Mouse (Mus musculus) ES-E14 (cell line): ENCODE data around the gene Tnpo2. TPM values are rescaled to one million over a fixed set of nuclear protein-coding genes. Genes with fewer than 3 reads are reported as not detected.
A peak's percentile ranks its signal among the peaks of the same experiment; 100 is the strongest.

Experiments used
- DNase-seq: peaks from one replicate; pipeline ENCODE4 v3.0.0-alpha.2; 2013; ENCODE audit warnings: low read depth, low spot score
- H3K27ac ChIP-seq: 2 replicates; pipeline ENCODE4 v1.5.1; 2012; ENCODE audit warnings: low read depth, mild to moderate bottlenecking, low read length, moderate library complexity, mixed read lengths; ENCODE audit not compliant: poor library complexity, insufficient read depth, severe bottlenecking
- H3K36me3 ChIP-seq: 2 replicates; pipeline ENCODE4 v1.6.1; 2012; ENCODE audit warnings: mild to moderate bottlenecking, low read length, moderate library complexity, mixed read lengths; ENCODE audit not compliant: control insufficient read depth, poor library complexity, insufficient read depth, severe bottlenecking
- H3K4me1 ChIP-seq, 2 experiments: fragments of 150-350 bp in 1 of 2; sonication (generic) in 1 of 2; 2 replicates each; pipeline ENCODE4 v1.6.1; 2012; ENCODE audit warnings: low read length in 2 of 2, mild to moderate bottlenecking in 1 of 2, mixed read lengths in 1 of 2; ENCODE audit not compliant: control insufficient read depth in 2 of 2, insufficient read depth in 2 of 2, poor library complexity in 1 of 2
- H3K4me3 ChIP-seq, 2 experiments: fragments of 150-350 bp in 1 of 2; sonication (generic) in 1 of 2; 2 replicates each; pipeline ENCODE4 v1.5.1; 2012; ENCODE audit warnings: low read length in 2 of 2, low read depth in 1 of 2, mild to moderate bottlenecking in 1 of 2, mixed read lengths in 1 of 2; ENCODE audit not compliant: insufficient read depth in 1 of 2, poor library complexity in 1 of 2, severe bottlenecking in 1 of 2
- H3K9ac ChIP-seq: 2 replicates; pipeline ENCODE4 v1.6.1; 2012; ENCODE audit warnings: low read depth, mild to moderate bottlenecking, low read length, mixed read lengths; ENCODE audit not compliant: poor library complexity, insufficient read depth, severe bottlenecking
- H3K9me3 ChIP-seq: fragments of 150-350 bp; sonication (generic); 2 replicates; pipeline ENCODE4 v1.6.1; 2012; ENCODE audit warnings: low read depth, mild to moderate bottlenecking, low read length; ENCODE audit not compliant: control insufficient read depth, insufficient read depth
- CHD2 ChIP-seq: IDR thresholded peaks from 2 replicates; pipeline ENCODE4 v1.6.1; 2014; ENCODE audit warnings: mild to moderate bottlenecking, low read depth, low read length, inconsistent platforms
- HCFC1 ChIP-seq: IDR thresholded peaks from 2 replicates; pipeline ENCODE4 v1.6.1; 2012; ENCODE audit warnings: low read length, inconsistent platforms, borderline replicate concordance; ENCODE audit not compliant: insufficient read depth
- MAFK ChIP-seq: IDR thresholded peaks from 2 replicates; pipeline ENCODE4 v1.6.1; 2014; ENCODE audit warnings: mild to moderate bottlenecking, low read depth, low read length, inconsistent platforms; ENCODE audit not compliant: insufficient read depth
- ZC3H11A ChIP-seq: IDR thresholded peaks from 2 replicates; pipeline ENCODE4 v1.6.1; 2012; ENCODE audit warnings: low read depth, mild to moderate bottlenecking, inconsistent platforms, low read length, borderline replicate concordance
- ZNF384 ChIP-seq: IDR thresholded peaks from 2 replicates; pipeline ENCODE4 v1.6.1; 2012; ENCODE audit warnings: low read depth, low read length, inconsistent platforms
- in situ Hi-C, 2 experiments: fragments of 600-800 bp; cut with MboI; formaldehyde crosslinking; loops; one replicate each; pipeline ENCODE4 v1.15.1; 2025; ENCODE audit warnings: low sequenced_read_pairs in 2 of 2, inconsistent platforms in 1 of 2; ENCODE audit not compliant: unreplicated experiment in 2 of 2
- total RNA-seq: library from RNA; depleted of rRNA; stranded (reverse); fragments of 300-350 nt; gene quantifications from 2 replicates; pipeline ENCODE4 v1.2.3, GENCODE M21; 2012

The Tnpo2 gene
- total RNA-seq, 1 experiment, result 101 TPM

DNA sequence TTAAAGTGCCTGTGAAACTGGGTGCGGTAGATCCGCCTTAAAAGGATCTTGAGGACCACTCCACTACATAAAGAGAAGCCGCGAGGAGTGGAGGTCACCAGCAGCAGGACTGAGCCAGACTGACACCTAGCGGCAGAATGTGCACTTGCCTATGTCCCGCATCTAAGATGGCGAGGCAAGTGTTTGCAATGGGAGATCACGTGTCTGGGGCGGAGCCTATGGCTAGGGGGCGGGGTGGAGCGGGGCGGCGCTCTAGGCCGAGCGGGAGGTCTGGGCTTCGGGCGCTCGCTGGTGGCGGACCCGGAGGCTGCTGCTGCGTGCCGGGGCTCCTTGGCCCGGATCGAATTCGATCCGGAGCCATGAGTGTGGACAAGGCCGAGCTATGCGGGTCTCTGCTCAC, 46.4 kb upstream of the Tnpo2 start, which contains the start of gene Hook2:
Gene Hook2, plus strand, starts transcription at position 255 of the 400 bp plus-strand sequence.
- Histone ChIP-seq H3K9me3 (no peaks in the 10 kb centered on the region), H3K9ac (peak within 1 kb of the TSS; percentile 97), H3K4me1 (peaks cover 9 to 13% of the 10 kb centered on the region in 2 experiments), H3K27ac (peak within 1 kb of the TSS; percentile 96), H3K36me3 (peaks cover 15% of the 10 kb centered on the region), H3K4me3 (peak within 1 kb of the TSS; percentile 86 to 89)
- DNase-seq, result peak; percentile 98
- in situ Hi-C loops, result no loop called here
- 0 out of 2 replicates have a peak, but pooled peaks have one; percentile 38 for TF ChIP-seq HCFC1
- no peak for TF ChIP-seq MAFK
- TF ChIP-seq ZC3H11A, result no peak

DNA sequence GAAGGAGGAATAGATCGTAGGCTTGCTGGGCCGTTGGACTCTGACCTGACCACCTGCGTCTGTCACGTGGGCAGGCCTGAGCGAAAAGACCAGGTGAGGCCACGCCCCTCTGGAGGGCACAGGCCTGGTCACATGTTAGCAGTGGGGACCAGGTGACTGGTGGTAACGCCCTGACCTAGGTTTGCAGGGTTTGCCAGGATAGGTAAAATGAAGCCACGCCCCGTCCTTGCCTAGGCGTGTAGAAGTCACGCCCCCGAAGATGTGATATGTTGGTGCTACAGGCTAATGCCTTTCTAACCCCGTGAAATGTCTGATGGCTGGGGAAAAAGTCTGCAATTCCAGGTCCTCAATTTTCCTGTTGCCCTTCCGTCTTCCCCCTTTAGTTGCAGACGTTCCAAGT, 45.9 kb upstream of the Tnpo2 start:
- DNase-seq, result no peak
- TF ChIP-seq HCFC1, result no peak
- TF ChIP-seq ZNF384, result no peak
- TF ChIP-seq MAFK, result no peak
- Histone ChIP-seq H3K27ac (peak overlapping the region; percentile 96), H3K36me3 (peaks cover 15% of the 10 kb centered on the region), H3K9ac (peak overlapping the region; percentile 97), H3K4me3 (peak overlapping the region; percentile 86 to 89), H3K4me1 (peaks cover 9 to 13% of the 10 kb centered on the region in 2 experiments), H3K9me3 (no peaks in the 10 kb centered on the region)
- in situ Hi-C loops, result no loop called here

DNA sequence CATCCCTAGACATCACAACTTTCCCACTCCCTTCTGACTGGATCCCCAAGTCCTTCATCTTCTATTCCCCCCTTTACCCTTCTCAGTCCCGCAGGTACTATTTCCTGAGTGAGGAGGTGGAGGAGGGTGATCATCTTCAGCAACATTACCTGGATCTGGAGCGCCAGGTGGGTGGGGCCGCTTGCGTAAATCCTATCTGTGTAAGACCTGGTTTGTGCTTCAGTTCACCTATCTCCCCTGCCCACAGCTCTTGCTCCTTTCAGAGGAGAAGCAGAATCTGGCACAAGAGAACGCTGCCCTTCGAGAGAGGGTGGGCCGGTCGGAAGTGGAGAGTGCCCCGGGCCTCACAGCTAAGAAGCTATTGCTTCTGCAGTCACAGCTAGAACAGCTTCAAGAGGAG, 42.3 kb upstream of the Tnpo2 start:
- in situ Hi-C loops, result no loop called here
- no peak for TF ChIP-seq ZC3H11A
- TF ChIP-seq ZNF384, result no peak
- TF ChIP-seq MAFK, result no peak
- no peak for TF ChIP-seq CHD2
- no peak for TF ChIP-seq HCFC1
- DNase-seq, result no peak
- Histone ChIP-seq H3K9me3 (no peaks in the 10 kb centered on the region), H3K27ac (no peak overlapping the region), H3K4me1 (peaks cover 0 to 15% of the 10 kb centered on the region in 2 experiments; a peak in 3 of 4 replicates), H3K9ac (no peak overlapping the region), H3K36me3 (peaks cover 32% of the 10 kb centered on the region), H3K4me3 (no peak overlapping the region)

DNA sequence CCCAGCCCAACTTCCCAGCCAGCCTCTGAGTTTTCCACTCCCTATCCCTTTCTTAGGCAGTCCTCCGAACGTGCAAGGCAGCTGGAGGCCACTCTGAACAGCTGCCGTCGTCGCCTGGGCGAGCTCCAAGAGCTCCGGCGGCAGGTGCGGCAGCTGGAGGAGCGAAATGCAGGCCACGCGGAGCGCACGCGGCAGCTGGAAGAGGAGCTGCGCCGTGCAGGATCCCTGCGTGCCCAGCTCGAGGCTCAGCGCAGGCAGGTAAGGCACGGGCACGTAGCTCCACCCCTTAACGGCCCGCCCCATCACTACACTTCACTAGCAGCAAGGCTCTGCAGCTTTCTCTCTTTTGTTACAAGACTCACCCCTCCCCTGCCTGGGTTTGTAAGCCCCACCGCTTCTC, 41.0 kb upstream of the Tnpo2 start:
- peak overlapping the region; percentile 71; the same call in 1 of the 2 replicates for H3K9ac ChIP-seq
- H3K36me3 ChIP-seq, result peaks cover 34% of the 10 kb centered on the region
- no peak for DNase-seq
- peak overlapping the region in 1 of 2 experiments; percentile 32; a peak in 2 of 4 replicates for H3K4me3 ChIP-seq
- no peaks in the 10 kb centered on the region for H3K9me3 ChIP-seq
- H3K4me1 ChIP-seq, result peaks cover 0 to 15% of the 10 kb centered on the region in 2 experiments; a peak in 3 of 4 replicates
- TF ChIP-seq ZNF384, result no peak
- TF ChIP-seq CHD2, result no peak
- TF ChIP-seq HCFC1, result no peak
- TF ChIP-seq MAFK, result no peak
- TF ChIP-seq ZC3H11A, result no peak
- H3K27ac ChIP-seq, result no peak overlapping the region
- in situ Hi-C loops, result no loop called here

DNA sequence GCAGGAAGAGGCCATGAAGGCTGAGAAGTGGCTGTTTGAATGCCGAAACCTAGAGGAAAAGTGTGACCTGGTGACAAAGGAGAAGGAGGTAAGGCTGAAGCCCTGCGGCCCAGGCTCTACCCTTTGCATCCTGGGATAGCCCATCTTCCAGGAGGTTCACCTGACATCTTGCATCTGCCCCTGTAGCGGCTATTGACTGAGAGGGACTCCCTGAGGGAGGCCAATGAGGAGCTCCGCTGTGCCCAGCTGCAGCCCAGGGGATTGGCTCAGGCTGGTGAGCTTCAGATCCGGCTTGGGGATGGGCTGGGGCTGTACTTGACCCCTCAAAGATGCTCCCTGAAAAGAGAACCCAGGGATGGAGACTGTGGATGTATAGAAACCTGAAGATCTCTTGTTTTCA, 39.7 kb upstream of the Tnpo2 start:
- Histone ChIP-seq H3K4me3 (no peak overlapping the region), H3K9me3 (no peaks in the 10 kb centered on the region), H3K9ac (no peak overlapping the region), H3K27ac (no peak overlapping the region), H3K4me1 (peaks cover 0 to 17% of the 10 kb centered on the region in 2 experiments; a peak in 3 of 4 replicates), H3K36me3 (peaks cover 37% of the 10 kb centered on the region)
- no peak for TF ChIP-seq HCFC1
- TF ChIP-seq ZNF384, result no peak
- TF ChIP-seq ZC3H11A, result no peak
- no peak for TF ChIP-seq MAFK
- no peak for TF ChIP-seq CHD2
- no peak for DNase-seq
- in situ Hi-C loops, result no loop called here
